Mouse (Mus musculus) stomach, postnatal 0 days (tissue): Measurements from ENCODE around the gene Cisd3. TPM values are rescaled to one million over a fixed set of nuclear protein-coding genes. Genes with fewer than 3 reads are reported as not detected.

ENCODE experiments used
- ATAC-seq: fragments of 200-750 bp; cut with Nextera tagmentation; 2 replicates; pipeline ENCODE4 v1.8.0; 2017; ENCODE audit not compliant: low FRiP score, low TSS enrichment
- DNase-seq: peaks from one replicate; pipeline ENCODE4 v3.0.0-alpha.2; 2016; ENCODE audit warnings: low spot score
- H3K27ac ChIP-seq: fragments of 300-500 bp; sonication (generic); replicated peaks from 2 replicates; pipeline ENCODE4 v1.5.1; 2014; ENCODE audit warnings: mild to moderate bottlenecking, control low read depth
- H3K27me3 ChIP-seq: fragments of 300-500 bp; sonication (generic); 2 replicates; pipeline ENCODE4 v1.6.1; 2014; ENCODE audit warnings: low read length; ENCODE audit not compliant: control insufficient read depth, insufficient read depth
- H3K36me3 ChIP-seq: fragments of 300-500 bp; sonication (generic); 2 replicates; pipeline ENCODE4 v1.6.1; 2014; ENCODE audit warnings: low read length, mixed read lengths; ENCODE audit not compliant: control insufficient read depth, insufficient read depth
- H3K4me1 ChIP-seq: fragments of 300-500 bp; sonication (generic); replicated peaks from 2 replicates; pipeline ENCODE4 v1.6.1; 2014; ENCODE audit warnings: antibody characterized with exemption; ENCODE audit not compliant: control insufficient read depth, insufficient read depth
- H3K4me2 ChIP-seq: fragments of 300-500 bp; sonication (generic); replicated peaks from 2 replicates; pipeline ENCODE4 v1.6.1; 2014; ENCODE audit warnings: low read depth, mild to moderate bottlenecking, control low read depth, moderate library complexity
- H3K4me3 ChIP-seq: fragments of 300-500 bp; sonication (generic); 2 replicates; pipeline ENCODE4 v1.5.1; 2014; ENCODE audit warnings: low read depth, low read length, control low read depth
- H3K9ac ChIP-seq: fragments of 300-500 bp; sonication (generic); 2 replicates; pipeline ENCODE4 v1.6.1; 2014; ENCODE audit warnings: mild to moderate bottlenecking, low read length, control low read depth, mixed read lengths
- H3K9me3 ChIP-seq: fragments of 300-500 bp; sonication (generic); 2 replicates; pipeline ENCODE4 v1.6.1; 2016; ENCODE audit warnings: low read length; ENCODE audit not compliant: control insufficient read depth
- CTCF ChIP-seq: IDR thresholded peaks from 2 replicates; pipeline ENCODE4 v1.5.1; 2016; ENCODE audit warnings: antibody characterized with exemption, low read depth, mild to moderate bottlenecking, moderate library complexity
- EP300 ChIP-seq: optimal IDR thresholded peaks from 2 replicates; pipeline ENCODE3; 2016; ENCODE audit warnings: antibody characterized with exemption
- WGBS: fragments of 180-500 bp; shearing (Covaris S2); extraction: QIAGEN DNeasy Blood & Tissue Kit; methylation state at CpG from one replicate; pipeline ENCODE4 v1.1.7; 2014; 5-methylcytosine and 5-hydroxymethylcytosine counted together
- polyA plus RNA-seq: library from polyadenylated mRNA; unstranded; fragments of >200 nt; fragmentation: Nextera tagmentation; extraction: Ambion mirVana; gene quantifications from 2 replicates; pipeline ENCODE4 v1.2.1, GENCODE M21; 2015

Gene Cisd3
- polyA plus RNA-seq, 1 experiment from 2014 or later, result 44.2 TPM

DNA sequence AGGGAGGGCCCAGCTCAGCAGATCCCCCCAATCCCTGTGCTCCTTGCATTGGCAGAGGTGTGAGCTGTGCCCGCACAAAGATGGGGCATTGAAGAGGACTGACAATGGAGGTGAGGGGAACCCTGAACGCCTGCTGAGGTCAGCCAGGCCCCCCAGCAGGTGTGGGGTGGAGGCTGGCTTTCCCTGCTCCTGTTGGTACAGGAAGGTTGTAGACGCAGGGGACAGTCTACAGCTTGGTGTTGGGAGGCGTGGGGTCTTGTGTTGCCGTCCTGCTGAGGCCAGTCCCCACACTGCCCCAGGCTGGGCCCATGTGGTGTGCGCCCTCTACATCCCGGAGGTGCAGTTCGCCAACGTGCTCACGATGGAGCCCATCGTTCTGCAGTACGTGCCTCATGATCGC is 20.2 kb upstream of the Cisd3 start:
- 90% methylated on average over 13 of the region's 13 CpGs for WGBS
- Histone ChIP-seq H3K36me3 (peaks cover 5% of the 10 kb centered on the region; the same call in 1 of the 2 replicates), H3K4me2 (no peak overlapping the region), H3K4me3 (no peak overlapping the region), H3K4me1 (0 out of 2 replicates have a peak, but pooled peaks cover 9% of the 10 kb centered on the region), H3K27me3 (no peaks in the 10 kb centered on the region), H3K27ac (no peak overlapping the region), H3K9ac (no peak overlapping the region), H3K9me3 (no peaks in the 10 kb centered on the region)
- no peak for TF ChIP-seq EP300
- no peak for TF ChIP-seq CTCF
- DNase-seq (no peak), ATAC-seq (no peak)

DNA sequence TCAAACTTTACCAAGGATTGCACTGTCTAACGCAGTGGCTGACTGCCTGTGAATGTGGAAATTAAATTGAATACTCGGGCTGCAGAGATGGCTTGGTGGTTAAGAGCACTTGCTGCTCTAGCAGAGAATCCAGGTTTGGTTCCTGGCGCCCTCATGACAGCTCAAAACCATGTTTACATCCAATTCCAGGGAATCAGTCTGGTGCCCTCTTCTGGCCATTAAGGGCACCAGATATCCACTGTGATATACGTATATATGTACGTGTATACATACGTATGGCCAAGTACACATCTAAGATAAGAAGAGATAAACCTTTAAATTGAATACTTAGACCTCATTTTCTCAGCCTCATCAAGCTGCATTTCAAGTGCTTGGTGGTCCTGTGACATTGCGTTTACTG is 19.4 kb upstream of the Cisd3 start:
- H3K36me3 ChIP-seq, result peaks cover 5% of the 10 kb centered on the region; the same call in 1 of the 2 replicates
- no peaks in the 10 kb centered on the region for H3K27me3 ChIP-seq
- H3K9ac ChIP-seq, result no peak overlapping the region
- WGBS, result 82% methylated on average over 7 of the region's 7 CpGs
- ATAC-seq (no peak), DNase-seq (no peak)
- H3K27ac ChIP-seq, result no peak overlapping the region
- TF ChIP-seq EP300, result no peak
- peak; percentile 65 for TF ChIP-seq CTCF
- H3K9me3 ChIP-seq, result no peaks in the 10 kb centered on the region
- H3K4me2 ChIP-seq, result no peak overlapping the region
- H3K4me1 ChIP-seq, result 0 out of 2 replicates have a peak, but pooled peaks cover 3% of the 10 kb centered on the region
- H3K4me3 ChIP-seq, result no peak overlapping the region

DNA sequence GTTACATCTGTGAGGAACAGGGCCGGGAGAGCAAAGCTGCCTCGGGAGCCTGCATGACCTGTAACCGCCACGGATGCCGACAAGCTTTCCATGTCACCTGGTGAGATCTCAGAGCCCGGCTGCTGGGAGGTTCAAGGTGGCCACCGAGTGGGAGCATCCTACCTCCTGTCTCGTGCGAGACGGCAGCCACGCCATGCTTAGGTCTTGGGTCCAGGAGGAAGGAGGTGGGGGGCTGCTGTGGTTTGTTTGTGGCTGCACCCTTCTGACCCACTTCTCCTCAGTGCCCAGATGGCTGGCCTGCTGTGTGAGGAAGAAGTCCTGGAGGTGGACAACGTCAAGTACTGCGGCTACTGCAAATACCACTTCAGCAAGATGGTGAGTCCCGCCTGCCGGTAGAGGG is 18.8 kb upstream of the Cisd3 start:
- Histone ChIP-seq H3K4me2 (no peak overlapping the region), H3K27ac (no peak overlapping the region), H3K4me1 (0 out of 2 replicates have a peak, but pooled peaks cover 3% of the 10 kb centered on the region), H3K27me3 (no peaks in the 10 kb centered on the region), H3K4me3 (no peak overlapping the region), H3K9ac (no peak overlapping the region), H3K9me3 (no peaks in the 10 kb centered on the region), H3K36me3 (peaks cover 5% of the 10 kb centered on the region; the same call in 1 of the 2 replicates)
- 91% methylated on average over 15 of the region's 15 CpGs for WGBS
- DNase-seq, result no peak
- no peak for TF ChIP-seq CTCF
- no peak for TF ChIP-seq EP300
- no peak for ATAC-seq

DNA sequence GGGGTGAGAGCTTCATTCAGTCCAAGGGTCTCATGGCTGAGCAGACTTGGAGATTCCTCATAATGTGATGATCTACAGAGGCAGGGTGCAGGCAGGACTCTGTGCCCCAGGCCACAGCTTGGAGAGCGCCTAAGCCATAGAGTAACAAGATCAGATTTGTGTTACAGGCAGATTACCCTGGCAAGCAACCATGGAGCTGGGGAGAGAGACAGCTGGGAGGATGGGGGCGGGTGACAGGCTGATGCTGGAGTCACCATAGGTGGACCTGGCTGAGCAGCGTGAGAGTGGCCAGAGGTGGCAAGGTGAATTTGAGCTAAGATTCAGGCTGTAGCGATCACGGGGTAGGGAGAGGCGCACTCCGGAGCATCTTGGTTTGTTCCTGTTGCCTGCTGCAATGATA is 17.5 kb upstream of the Cisd3 start:
- TF ChIP-seq CTCF (no peak), EP300 (no peak)
- Histone ChIP-seq H3K4me3 (no peak overlapping the region), H3K27ac (no peak overlapping the region), H3K36me3 (peaks cover 11% of the 10 kb centered on the region), H3K9me3 (no peaks in the 10 kb centered on the region), H3K4me2 (no peak overlapping the region), H3K9ac (no peak overlapping the region), H3K4me1 (no peaks in the 10 kb centered on the region), H3K27me3 (no peaks in the 10 kb centered on the region)
- WGBS, result 91% methylated on average over 7 of the region's 7 CpGs
- ATAC-seq (no peak), DNase-seq (no peak)

DNA sequence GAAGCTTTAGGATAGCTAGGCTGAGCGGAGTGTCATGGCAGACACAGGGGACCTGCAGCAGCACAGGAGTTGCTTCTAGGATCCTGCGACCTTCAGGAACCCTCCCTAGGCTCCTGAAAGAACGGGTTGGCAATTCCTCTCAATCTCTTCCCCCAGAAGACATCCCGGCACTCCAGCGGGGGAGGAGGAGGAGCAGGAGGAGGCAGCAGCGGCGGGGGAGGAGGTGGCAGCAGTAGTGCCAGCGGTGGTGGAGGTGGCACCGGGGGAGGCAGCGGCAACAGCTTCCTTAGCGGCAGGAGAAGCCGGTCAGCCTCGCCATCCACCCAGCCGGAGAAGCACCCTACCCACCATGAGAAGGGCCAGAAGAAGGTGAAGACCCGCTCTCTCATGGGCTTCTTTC is 16.4 kb upstream of the Cisd3 start:
- peaks cover 17% of the 10 kb centered on the region for H3K36me3 ChIP-seq
- H3K9me3 ChIP-seq, result no peaks in the 10 kb centered on the region
- H3K27me3 ChIP-seq, result no peaks in the 10 kb centered on the region
- no peaks in the 10 kb centered on the region for H3K4me1 ChIP-seq
- H3K4me2 ChIP-seq, result no peak overlapping the region
- 62% methylated on average over 15 of the region's 15 CpGs for WGBS
- no peak for DNase-seq
- H3K27ac ChIP-seq, result peak overlapping the region; percentile 25; the same call in 1 of the 2 replicates
- no peak for ATAC-seq
- H3K4me3 ChIP-seq, result no peak overlapping the region
- H3K9ac ChIP-seq, result no peak overlapping the region
- TF ChIP-seq EP300, result no peak
- TF ChIP-seq CTCF, result no peak

DNA sequence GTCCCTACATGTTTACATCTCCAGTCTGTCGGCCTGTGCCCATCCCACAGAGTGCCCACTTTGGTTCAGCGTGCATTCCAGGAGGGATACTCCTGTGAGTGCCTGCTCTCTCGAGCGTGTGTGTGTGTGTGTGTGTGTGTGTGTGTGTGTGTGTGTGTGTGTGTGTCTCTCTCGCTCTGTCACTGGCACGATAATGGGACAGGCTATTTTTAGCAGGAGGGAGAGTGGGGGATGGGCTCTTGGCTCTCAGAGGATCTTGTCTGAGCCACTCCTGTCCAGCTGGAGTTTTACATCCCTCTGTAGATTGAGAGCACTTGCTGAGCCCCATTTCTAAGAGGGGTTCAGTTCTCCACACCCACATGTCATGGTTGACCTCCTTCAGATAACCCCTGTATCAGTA is 15.8 kb upstream of the Cisd3 start:
- Histone ChIP-seq H3K4me2 (no peak overlapping the region; the same call in 1 of the 2 replicates), H3K4me3 (no peak overlapping the region), H3K4me1 (no peaks in the 10 kb centered on the region), H3K9me3 (no peaks in the 10 kb centered on the region), H3K27me3 (no peaks in the 10 kb centered on the region), H3K36me3 (peaks cover 17% of the 10 kb centered on the region), H3K27ac (no peak overlapping the region), H3K9ac (no peak overlapping the region)
- WGBS, result 15% methylated on average over 6 of the region's 6 CpGs
- ATAC-seq (peak; percentile 27; the same call in 1 of the 2 replicates), DNase-seq (no peak)
- no peak for TF ChIP-seq CTCF
- no peak for TF ChIP-seq EP300
